In the genomic region with DNA sequence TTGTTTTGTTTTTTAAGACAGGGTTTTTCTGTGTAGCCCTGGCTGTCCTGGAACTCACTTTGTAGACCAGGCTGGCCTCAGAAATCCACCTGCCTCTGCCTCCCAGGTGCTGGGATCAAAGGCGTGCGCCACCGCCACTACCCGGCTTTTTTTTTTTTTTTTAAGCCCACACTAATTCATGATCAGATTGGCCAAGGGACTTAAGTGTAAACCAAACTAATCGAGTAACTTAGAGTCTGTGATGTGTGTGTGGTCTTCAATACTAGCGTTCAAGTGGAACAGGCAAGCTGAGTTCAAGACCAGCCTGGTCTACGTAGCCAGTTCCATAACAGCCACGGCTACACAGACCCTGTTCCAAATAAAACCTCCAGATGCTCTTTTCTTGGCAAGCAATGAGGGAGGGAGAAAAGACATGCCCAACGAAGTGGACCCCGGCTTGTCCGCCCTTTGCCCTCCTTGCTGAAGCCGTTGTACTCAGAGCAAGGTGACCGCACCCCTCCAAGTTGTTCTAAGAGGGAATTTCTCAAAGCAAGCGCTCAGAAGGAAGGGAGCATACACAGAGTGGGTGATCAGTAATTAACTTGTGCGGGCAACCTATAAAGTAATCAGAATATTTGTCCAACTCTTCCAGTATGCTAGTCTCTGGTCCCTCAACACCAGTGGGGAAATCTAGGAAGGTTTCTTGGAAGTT, we compare ENCODE assay signal across 8 mouse cellular contexts. TPM values are rescaled to one million over a fixed set of nuclear protein-coding genes. Genes with fewer than 3 reads are reported as not detected.
DNase-seq lines count a peak whose midpoint lies in the region; ATAC-seq and TF ChIP-seq lines count a peak whose summit lies in the region.

No protein-coding gene starts in this region.

- H3K4me2 ChIP-seq in hindbrain, embryonic 12.5 days (replicated peaks), result peak overlapping the region; percentile 77
- peak overlapping the region; percentile 73 for H3K4me2 ChIP-seq in neural tube, embryonic 11.5 days (ENCODE audit: low read depth)

- no peak for TF ChIP-seq POLR2A in bone marrow, adult 2 months (IDR thresholded peaks at IDR 0.05; ENCODE audit: borderline replicate concordance, control insufficient read depth, low read depth, low read length)

- peak overlapping the region; percentile 76 for H3K9ac ChIP-seq in hindbrain, embryonic 12.5 days
- peak overlapping the region; percentile 74 for H3K9ac ChIP-seq in neural tube, embryonic 11.5 days (ENCODE audit: low read length)

- TF ChIP-seq CTCF in bone marrow, adult 2 months (IDR thresholded peaks at IDR 0.05; ENCODE audit: control insufficient read depth, insufficient read depth, low read length), result no peak

- peaks cover 36% of the 10 kb centered on the region for H3K36me3 ChIP-seq in hindbrain, embryonic 12.5 days
- peaks cover 12% of the 10 kb centered on the region for H3K36me3 ChIP-seq in neural tube, embryonic 11.5 days (ENCODE audit: control insufficient read depth, insufficient read depth, low read length)

- H3K27me3 ChIP-seq in hindbrain, embryonic 12.5 days, result no peaks in the 10 kb centered on the region
- no peaks in the 10 kb centered on the region for H3K27me3 ChIP-seq in neural tube, embryonic 11.5 days (ENCODE audit: control insufficient read depth, insufficient read depth, low read length)

- H3K4me1 ChIP-seq in bone marrow, adult 2 months (ENCODE audit: control insufficient read depth, insufficient read depth, low read length), result peaks cover 3% of the 10 kb centered on the region; the same call in 1 of the 2 replicates
- peaks cover 20% of the 10 kb centered on the region for H3K4me1 ChIP-seq in hindbrain, embryonic 12.5 days
- H3K4me1 ChIP-seq in neural tube, embryonic 11.5 days (ENCODE audit: control insufficient read depth, insufficient read depth, low read length), result peaks cover 3% of the 10 kb centered on the region; the same call in 1 of the 2 replicates

- H3K4me3 ChIP-seq in bone marrow, adult 2 months (replicated peaks; ENCODE audit: control insufficient read depth, low read depth, low read length), result peak overlapping the region; percentile 86
- peak overlapping the region; percentile 71 for H3K4me3 ChIP-seq in hindbrain, embryonic 12.5 days
- H3K4me3 ChIP-seq in neural tube, embryonic 11.5 days (ENCODE audit: low read depth, low read length), result peak overlapping the region; percentile 57

- peak; percentile 59 for ATAC-seq in hindbrain, embryonic 12.5 days (ENCODE audit: low FRiP score)
- peak; percentile 17 for ATAC-seq in neural tube, embryonic 11.5 days (ENCODE audit: insufficient read depth, low FRiP score, low TSS enrichment)

- H3K27ac ChIP-seq in bone marrow, adult 2 months (ENCODE audit: control insufficient read depth, insufficient read depth, low read depth, low read length, poor library complexity), result peak overlapping the region; percentile 80
- H3K27ac ChIP-seq in hindbrain, embryonic 12.5 days, result peak overlapping the region; percentile 84
- peak overlapping the region; percentile 23 for H3K27ac ChIP-seq in neural tube, embryonic 11.5 days (ENCODE audit: low read depth, low read length)

- peak; percentile 30 for DNase-seq in adrenal gland, postnatal 10 days
- DNase-seq in adrenal gland, adult 2 months, result no peak
- peak; percentile 34 for DNase-seq in liver
- peak; percentile 28 for DNase-seq in neural tube, embryonic 11.5 days (ENCODE audit: low spot score)
- DNase-seq in thymus, postnatal 25 days, result no peak
- DNase-seq in frontal cortex, adult 2 months (ENCODE audit: extremely low spot score in 1 of 2, low spot score in 1 of 2), result no peak

- no peaks in the 10 kb centered on the region for H3K9me3 ChIP-seq in hindbrain, embryonic 12.5 days (replicated peaks)
- no peaks in the 10 kb centered on the region for H3K9me3 ChIP-seq in neural tube, embryonic 11.5 days (ENCODE audit: control insufficient read depth, low read length)

- 26% methylated on average over 15 of the region's 15 CpGs for WGBS in bone marrow, adult 2 months
- WGBS in hindbrain, embryonic 12.5 days, result 36% methylated on average over 15 of the region's 15 CpGs
- 34% methylated on average over 15 of the region's 15 CpGs for WGBS in neural tube, embryonic 11.5 days

RNA-seq across cellular contexts. Expression of a gene that starts 1.0 kb away (rescaled TPM):
- total RNA-seq in adrenal gland, postnatal 10 days (2021), result 10 to 100 TPM; 11.9 to 13.2 TPM
- 10 to 100 TPM; 13.2 to 14.4 TPM for total RNA-seq in adrenal gland, adult 2 months (2021)
- 2.9 and 3.1 TPM in 2 replicates for polyA plus RNA-seq in adrenal gland, adult 2 months (2012; rRNA removed)
- polyA plus RNA-seq in bone marrow, adult 2 months (2011; ENCODE audit: insufficient read depth, insufficient read length, low replicate concordance, missing spikeins), result 5.5 and 9.8 TPM in 2 replicates
- 20.7 and 21.4 TPM in 2 replicates for polyA plus RNA-seq in hindbrain, embryonic 12.5 days (2016; fragmentation: Nextera tagmentation; extraction: Ambion mirVana)
- 16.9 and 18.2 TPM in 2 replicates for polyA plus RNA-seq in neural tube, embryonic 11.5 days (2014; fragmentation: Nextera tagmentation; extraction: Ambion mirVana)
- 8.0 and 9.2 TPM in 2 replicates for polyA plus RNA-seq in frontal cortex, adult 2 months (2012; rRNA removed)

RNA-seq across cellular contexts. Expression of a gene that starts 12.7 kb away (rescaled TPM):
- 1 to 10 TPM; 8.6 to 9.2 TPM for total RNA-seq in adrenal gland, postnatal 10 days (2021)
- 10 to 100 TPM in 1 of 2 experiments, 1 to 10 TPM in 1; 9.3 to 12.5 TPM for total RNA-seq in adrenal gland, adult 2 months (2021)
- 14.9 and 18.2 TPM in 2 replicates for polyA plus RNA-seq in adrenal gland, adult 2 months (2012; rRNA removed)
- 16.0 and 39.8 TPM in 2 replicates for polyA plus RNA-seq in bone marrow, adult 2 months (2011; ENCODE audit: insufficient read depth, insufficient read length, low replicate concordance, missing spikeins)
- polyA plus RNA-seq in hindbrain, embryonic 12.5 days (2016; fragmentation: Nextera tagmentation; extraction: Ambion mirVana), result 5.5 and 6.7 TPM in 2 replicates
- 2.7 and 3.3 TPM in 2 replicates for polyA plus RNA-seq in neural tube, embryonic 11.5 days (2014; fragmentation: Nextera tagmentation; extraction: Ambion mirVana)
- polyA plus RNA-seq in frontal cortex, adult 2 months (2012; rRNA removed), result 12.1 and 14.8 TPM in 2 replicates

RNA-seq across cellular contexts. Expression of a gene that starts 19.6 kb away (rescaled TPM):
- total RNA-seq in adrenal gland, postnatal 10 days (2021), result 10 to 100 TPM; 56.7 to 58.5 TPM
- 10 to 100 TPM; 52.6 to 61.5 TPM for total RNA-seq in adrenal gland, adult 2 months (2021)
- 83.3 and 103 TPM in 2 replicates for polyA plus RNA-seq in adrenal gland, adult 2 months (2012; rRNA removed)
- polyA plus RNA-seq in bone marrow, adult 2 months (2011; ENCODE audit: insufficient read depth, insufficient read length, low replicate concordance, missing spikeins), result 72.1 and 112 TPM in 2 replicates
- polyA plus RNA-seq in hindbrain, embryonic 12.5 days (2016; fragmentation: Nextera tagmentation; extraction: Ambion mirVana), result 58.1 and 59.3 TPM in 2 replicates
- 74.7 and 75.4 TPM in 2 replicates for polyA plus RNA-seq in neural tube, embryonic 11.5 days (2014; fragmentation: Nextera tagmentation; extraction: Ambion mirVana)
- 49.5 and 63.6 TPM in 2 replicates for polyA plus RNA-seq in frontal cortex, adult 2 months (2012; rRNA removed)

RNA-seq across cellular contexts. Expression of a gene that starts 28.0 kb away (rescaled TPM):
- 100 to 1,000 TPM in 1 of 2 experiments, 10 to 100 TPM in 1; 99.1 to 114 TPM for total RNA-seq in adrenal gland, postnatal 10 days (2021)
- total RNA-seq in adrenal gland, adult 2 months (2021), result 100 to 1,000 TPM in 1 of 2 experiments, 10 to 100 TPM in 1; 80.4 to 106 TPM
- 240 and 250 TPM in 2 replicates for polyA plus RNA-seq in adrenal gland, adult 2 months (2012; rRNA removed)
- 23.8 and 25.8 TPM in 2 replicates for polyA plus RNA-seq in bone marrow, adult 2 months (2011; ENCODE audit: insufficient read depth, insufficient read length, low replicate concordance, missing spikeins)
- polyA plus RNA-seq in hindbrain, embryonic 12.5 days (2016; fragmentation: Nextera tagmentation; extraction: Ambion mirVana), result 217 and 228 TPM in 2 replicates
- 236 and 244 TPM in 2 replicates for polyA plus RNA-seq in neural tube, embryonic 11.5 days (2014; fragmentation: Nextera tagmentation; extraction: Ambion mirVana)
- 103 and 108 TPM in 2 replicates for polyA plus RNA-seq in frontal cortex, adult 2 months (2012; rRNA removed)

RNA-seq across cellular contexts. Expression of a gene that starts 28.7 kb away (rescaled TPM):
- 10 to 100 TPM; 48.7 to 59.6 TPM for total RNA-seq in adrenal gland, postnatal 10 days (2021)
- total RNA-seq in adrenal gland, adult 2 months (2021), result 10 to 100 TPM; 65.4 to 74.4 TPM
- 102 and 133 TPM in 2 replicates for polyA plus RNA-seq in adrenal gland, adult 2 months (2012; rRNA removed)
- 19.5 and 43.5 TPM in 2 replicates for polyA plus RNA-seq in bone marrow, adult 2 months (2011; ENCODE audit: insufficient read depth, insufficient read length, low replicate concordance, missing spikeins)
- polyA plus RNA-seq in hindbrain, embryonic 12.5 days (2016; fragmentation: Nextera tagmentation; extraction: Ambion mirVana), result 50.8 and 57.4 TPM in 2 replicates
- polyA plus RNA-seq in neural tube, embryonic 11.5 days (2014; fragmentation: Nextera tagmentation; extraction: Ambion mirVana), result 30.2 and 33.5 TPM in 2 replicates
- polyA plus RNA-seq in frontal cortex, adult 2 months (2012; rRNA removed), result 128 and 139 TPM in 2 replicates

Comparison
In these comparisons a context has a peak if more than half of its experiments do, and no peak if none do; other contexts are left out.
1. DNase-seq: peak in adrenal gland, postnatal 10 days (single experiment), liver (single experiment) and neural tube, embryonic 11.5 days (single experiment); none in adrenal gland, adult 2 months (single experiment), thymus, postnatal 25 days (single experiment) and frontal cortex, adult 2 months (0 of 2).
2. H3K27ac ChIP-seq: peak in every context shown above with its lines; median percentile 84 in hindbrain, embryonic 12.5 days; 80 in bone marrow, adult 2 months; 23 in neural tube, embryonic 11.5 days.
3. Peak in every context shown above with its lines, with median percentiles within 50 percentile points of each other: H3K4me3 ChIP-seq.